Mouse (Mus musculus): ENCODE data around the gene Dpf1.
A peak's percentile ranks its signal among the peaks of the same experiment; 100 is the strongest.

GRCm38 (mm10) chr7:29288942-29289638, 14.7 kb upstream of the Dpf1 start, which contains the start of gene Ppp1r14a:
- no peak for TF ChIP-seq EP300 (optimal IDR thresholded peaks at IDR 0.05)
- TF ChIP-seq CTCF (IDR thresholded peaks at IDR 0.05; ENCODE audit: low read depth): peak; percentile 83
